8 mouse cellular contexts compared by ENCODE assay signal in the genomic region with DNA sequence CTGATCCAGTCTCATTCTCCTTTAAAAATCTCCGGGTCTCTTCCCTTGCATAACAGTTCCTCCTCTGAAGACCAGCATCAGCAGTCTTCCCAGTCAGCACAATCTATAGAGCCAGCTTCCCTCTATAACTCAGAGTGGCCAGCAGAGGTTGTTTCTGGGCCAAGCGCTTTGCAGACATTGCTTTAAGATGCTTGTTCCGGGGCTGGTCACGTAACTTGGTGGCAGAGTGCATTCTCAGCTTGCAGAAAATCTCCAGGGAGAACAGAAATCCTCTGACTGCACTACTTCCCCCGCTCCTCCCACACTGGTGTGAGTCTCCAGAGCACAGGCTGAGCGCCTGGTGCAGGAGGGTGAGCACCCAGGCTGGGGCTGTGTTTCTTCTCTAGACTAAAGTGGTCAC.
DNase-seq lines count a peak whose midpoint lies in the region; ATAC-seq lines count a peak whose summit lies in the region.
"Had no signal": no experiment of that assay in that cellular context is flagged by ENCODE, and none has a peak within 500 bp of the region (broad histone marks: within the 10 kb centered on the region; RNA-seq: fewer than 3 reads in every experiment).

No protein-coding gene starts in this region.

- H3K27ac ChIP-seq in heart, embryonic 10.5 days, result peak overlapping the region; percentile 63
- H3K27ac ChIP-seq: neural tube, embryonic 13.5 days had no signal

- H3K4me1 ChIP-seq in megakaryocyte, embryonic 14.5 days, result peaks cover 60% of the 10 kb centered on the region
- H3K4me1 ChIP-seq in heart, embryonic 10.5 days, result peaks cover 11% of the 10 kb centered on the region
- H3K4me1 ChIP-seq: neural tube, embryonic 13.5 days had no signal

- H3K27me3 ChIP-seq in megakaryocyte, embryonic 14.5 days (replicated peaks), result peaks cover 7% of the 10 kb centered on the region
- no peaks in the 10 kb centered on the region for H3K27me3 ChIP-seq in heart, embryonic 10.5 days (ENCODE audit: insufficient read depth, poor library complexity, severe bottlenecking)
- H3K27me3 ChIP-seq: neural tube, embryonic 13.5 days had no signal

- ATAC-seq in megakaryocyte, adult 5-6 weeks (ENCODE audit: poor library complexity, severe bottlenecking), result no peak

- peak overlapping the region; percentile 23 for H3K4me3 ChIP-seq in megakaryocyte, embryonic 14.5 days (replicated peaks)
- no peak overlapping the region for H3K4me3 ChIP-seq in heart, embryonic 10.5 days
- H3K4me3 ChIP-seq: neural tube, embryonic 13.5 days had no signal

- 37% methylated on average over 6 of the region's 6 CpGs for WGBS in heart, embryonic 10.5 days

- H3K9me3 ChIP-seq in megakaryocyte, embryonic 14.5 days, result no peaks in the 10 kb centered on the region
- H3K9me3 ChIP-seq in heart, embryonic 10.5 days, result no peaks in the 10 kb centered on the region
- H3K9me3 ChIP-seq: neural tube, embryonic 13.5 days had no signal

- H3K36me3 ChIP-seq in megakaryocyte, embryonic 14.5 days (replicated peaks; ENCODE audit: low read length), result no peaks in the 10 kb centered on the region
- H3K36me3 ChIP-seq in heart, embryonic 10.5 days, result no peaks in the 10 kb centered on the region
- H3K36me3 ChIP-seq: neural tube, embryonic 13.5 days had no signal

- peak; percentile 13 for DNase-seq in embryo, embryonic 11.5 days (ENCODE audit: low read depth, low spot score)
- no peak for DNase-seq in heart, embryonic 10.5 days (ENCODE audit: low spot score)
- DNase-seq in layer of hippocampus, adult 9-10 months (ENCODE audit: low spot score), result peak; percentile 17
- peak; percentile 37 for DNase-seq in retina, postnatal 1 day
- DNase-seq in T-cell, adult 2 months (ENCODE audit: low spot score), result no peak

Comparison
In these comparisons a context has a peak if more than half of its experiments do, and no peak if none do; other contexts are left out.
1. DNase-seq: peak in embryo, embryonic 11.5 days (single experiment), layer of hippocampus, adult 9-10 months (single experiment) and retina, postnatal 1 day (single experiment); none in heart, embryonic 10.5 days (single experiment) and T-cell, adult 2 months (single experiment).